Mouse (Mus musculus) midbrain, postnatal 0 days (tissue): ENCODE measurements around the gene Ccr4. TPM values are rescaled to one million over a fixed set of nuclear protein-coding genes. Genes with fewer than 3 reads are reported as not detected.

Experiments used
- ATAC-seq: fragments of 200-750 bp; cut with Nextera tagmentation; 2 replicates; pipeline ENCODE4 v1.8.0; 2017; ENCODE audit warnings: moderate number of reproducible peaks, mild to moderate bottlenecking, moderate TSS enrichment, moderate library complexity; ENCODE audit not compliant: low FRiP score
- DNase-seq: peaks from one replicate; pipeline ENCODE4 v3.0.0-alpha.2; 2015; ENCODE audit warnings: low spot score
- H3K27ac ChIP-seq: fragments of 300-500 bp; sonication (generic); 2 replicates; pipeline ENCODE4 v1.5.1; 2014; ENCODE audit warnings: low read depth, mild to moderate bottlenecking, low read length, mixed read lengths
- H3K27me3 ChIP-seq: fragments of 300-500 bp; sonication (generic); 2 replicates; pipeline ENCODE4 v1.6.1; 2014; ENCODE audit warnings: low read length, control low read depth, mixed read lengths; ENCODE audit not compliant: insufficient read depth
- H3K36me3 ChIP-seq: fragments of 300-500 bp; sonication (generic); 2 replicates; pipeline ENCODE4 v1.6.1; 2014; ENCODE audit warnings: low read length, control low read depth, mixed read lengths; ENCODE audit not compliant: insufficient read depth
- H3K4me1 ChIP-seq: fragments of 300-500 bp; sonication (generic); 2 replicates; pipeline ENCODE4 v1.6.1; 2014; ENCODE audit warnings: mild to moderate bottlenecking, control low read depth, antibody characterized with exemption, low read length, mixed read lengths; ENCODE audit not compliant: insufficient read depth
- H3K4me2 ChIP-seq: fragments of 300-500 bp; sonication (generic); 2 replicates; pipeline ENCODE4 v1.6.1; 2014; ENCODE audit warnings: low read depth, mild to moderate bottlenecking, low read length, mixed read lengths; ENCODE audit not compliant: poor library complexity, severe bottlenecking
- H3K4me3 ChIP-seq: fragments of 300-500 bp; sonication (generic); 2 replicates; pipeline ENCODE4 v1.5.1; 2014; ENCODE audit warnings: low read depth, mild to moderate bottlenecking, low read length, moderate library complexity
- H3K9ac ChIP-seq: fragments of 300-500 bp; sonication (generic); replicated peaks from 2 replicates; pipeline ENCODE4 v1.6.1; 2014; ENCODE audit warnings: mild to moderate bottlenecking, low read length, moderate library complexity, mixed read lengths; ENCODE audit not compliant: poor library complexity, severe bottlenecking
- H3K9me3 ChIP-seq: fragments of 300-500 bp; sonication (generic); 2 replicates; pipeline ENCODE4 v1.6.1; 2016; ENCODE audit warnings: low read length, control low read depth
- CTCF ChIP-seq: IDR thresholded peaks from 2 replicates; pipeline ENCODE4 v1.5.1; 2016; ENCODE audit warnings: antibody characterized with exemption, mild to moderate bottlenecking
- WGBS: fragments of 180-500 bp; shearing (Covaris S2); extraction: QIAGEN DNeasy Blood & Tissue Kit; methylation state at CpG from one replicate; pipeline ENCODE4 v1.1.7; 2014; 5-methylcytosine and 5-hydroxymethylcytosine counted together
- polyA plus RNA-seq: library from polyadenylated mRNA; unstranded; fragments of >200 nt; fragmentation: Nextera tagmentation; extraction: Ambion mirVana; gene quantifications from 2 replicates; pipeline ENCODE4 v1.2.1, GENCODE M21; 2015
- total RNA-seq: library from RNA; depleted of rRNA; stranded (reverse); fragments of >200 nt; gene quantifications from 2 replicates; pipeline ENCODE4 v1.2.3, GENCODE M21; 2014

Gene Ccr4
- total and polyA plus RNA-seq, 2 experiments from 2014 or later, result not detected

- H3K9ac ChIP-seq, result no peak overlapping the region
- no peaks in the 10 kb centered on the region for H3K27me3 ChIP-seq
- WGBS, result 82% methylated on average over 9 of the region's 9 CpGs
- ATAC-seq (no peak), DNase-seq (no peak)
- TF ChIP-seq CTCF, result no peak
- no peak overlapping the region for H3K4me2 ChIP-seq
- no peaks in the 10 kb centered on the region for H3K9me3 ChIP-seq
- no peaks in the 10 kb centered on the region for H3K4me1 ChIP-seq
- no peak overlapping the region for H3K27ac ChIP-seq
- no peak overlapping the region for H3K4me3 ChIP-seq
- no peaks in the 10 kb centered on the region for H3K36me3 ChIP-seq
These were observed 30.2 kb upstream of the Ccr4 start for GRCm38 (mm10) chr9:114534747-114535517.

GRCm38 (mm10) chr9:114533848-114534247, 29.1 kb upstream of the Ccr4 start:
- no peak overlapping the region for H3K4me2 ChIP-seq
- no peaks in the 10 kb centered on the region for H3K4me1 ChIP-seq
- no peak for TF ChIP-seq CTCF
- no peaks in the 10 kb centered on the region for H3K36me3 ChIP-seq
- DNase-seq, result no peak
- no peak overlapping the region for H3K27ac ChIP-seq
- no peaks in the 10 kb centered on the region for H3K9me3 ChIP-seq
- no peak overlapping the region for H3K9ac ChIP-seq
- H3K27me3 ChIP-seq, result no peaks in the 10 kb centered on the region
- 64% methylated on average over 4 of the region's 4 CpGs for WGBS
- ATAC-seq, result no peak
- no peak overlapping the region for H3K4me3 ChIP-seq

DNA sequence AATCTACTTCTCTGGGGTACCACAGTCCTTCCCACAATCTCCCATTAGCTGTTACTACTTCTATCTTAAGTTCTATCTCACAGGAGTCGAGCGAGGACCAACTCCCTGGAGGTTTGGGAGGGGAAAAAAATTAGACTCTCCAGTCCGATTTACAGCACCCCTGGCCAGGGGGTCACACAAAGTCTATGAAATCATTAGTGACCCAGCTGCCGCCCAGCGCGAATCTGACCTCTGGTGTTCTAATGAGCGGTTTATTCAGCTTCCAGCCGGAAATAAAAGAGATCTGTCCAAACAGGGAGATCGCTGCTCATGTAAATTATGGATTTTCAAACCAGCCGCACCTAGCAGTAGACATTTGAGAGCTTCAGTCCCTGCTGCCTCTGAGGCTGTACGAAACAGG, 26.6 kb upstream of the Ccr4 start:
- no peaks in the 10 kb centered on the region for H3K27me3 ChIP-seq
- DNase-seq, result no peak
- no peak overlapping the region for H3K4me2 ChIP-seq
- H3K4me1 ChIP-seq, result peaks cover 4% of the 10 kb centered on the region; the same call in 1 of the 2 replicates
- no peak for TF ChIP-seq CTCF
- 42% methylated on average over 11 of the region's 11 CpGs for WGBS
- no peak for ATAC-seq
- no peak overlapping the region for H3K27ac ChIP-seq
- no peak overlapping the region for H3K9ac ChIP-seq
- H3K36me3 ChIP-seq, result no peaks in the 10 kb centered on the region
- H3K9me3 ChIP-seq, result no peaks in the 10 kb centered on the region
- no peak overlapping the region for H3K4me3 ChIP-seq

DNA sequence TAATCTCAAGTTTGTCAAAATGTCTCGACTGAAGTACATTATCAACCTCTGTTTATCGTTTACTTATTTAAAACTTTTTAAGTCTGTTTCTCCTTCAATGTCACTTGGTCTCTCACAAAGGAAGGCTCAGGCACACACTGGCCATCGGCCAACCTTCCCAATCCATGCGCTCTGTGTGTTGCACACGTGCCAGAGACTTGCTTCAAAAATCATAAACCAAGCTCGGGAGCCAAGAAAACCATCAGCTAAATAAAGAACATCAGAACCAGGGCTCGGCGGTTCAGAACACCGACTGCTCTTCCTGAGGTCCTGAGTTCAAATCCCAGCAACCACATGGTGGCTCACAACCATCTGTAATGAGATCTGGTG, 23.9 kb upstream of the Ccr4 start:
- H3K4me3 ChIP-seq, result no peak overlapping the region
- no peak overlapping the region for H3K27ac ChIP-seq
- no peak overlapping the region for H3K9ac ChIP-seq
- no peaks in the 10 kb centered on the region for H3K9me3 ChIP-seq
- H3K4me2 ChIP-seq, result no peak overlapping the region
- no peaks in the 10 kb centered on the region for H3K36me3 ChIP-seq
- no peaks in the 10 kb centered on the region for H3K27me3 ChIP-seq
- peaks cover 4% of the 10 kb centered on the region; the same call in 1 of the 2 replicates for H3K4me1 ChIP-seq
- ATAC-seq (no peak), DNase-seq (no peak)
- no peak for TF ChIP-seq CTCF
- 49% methylated on average over 9 of the region's 9 CpGs for WGBS

DNA sequence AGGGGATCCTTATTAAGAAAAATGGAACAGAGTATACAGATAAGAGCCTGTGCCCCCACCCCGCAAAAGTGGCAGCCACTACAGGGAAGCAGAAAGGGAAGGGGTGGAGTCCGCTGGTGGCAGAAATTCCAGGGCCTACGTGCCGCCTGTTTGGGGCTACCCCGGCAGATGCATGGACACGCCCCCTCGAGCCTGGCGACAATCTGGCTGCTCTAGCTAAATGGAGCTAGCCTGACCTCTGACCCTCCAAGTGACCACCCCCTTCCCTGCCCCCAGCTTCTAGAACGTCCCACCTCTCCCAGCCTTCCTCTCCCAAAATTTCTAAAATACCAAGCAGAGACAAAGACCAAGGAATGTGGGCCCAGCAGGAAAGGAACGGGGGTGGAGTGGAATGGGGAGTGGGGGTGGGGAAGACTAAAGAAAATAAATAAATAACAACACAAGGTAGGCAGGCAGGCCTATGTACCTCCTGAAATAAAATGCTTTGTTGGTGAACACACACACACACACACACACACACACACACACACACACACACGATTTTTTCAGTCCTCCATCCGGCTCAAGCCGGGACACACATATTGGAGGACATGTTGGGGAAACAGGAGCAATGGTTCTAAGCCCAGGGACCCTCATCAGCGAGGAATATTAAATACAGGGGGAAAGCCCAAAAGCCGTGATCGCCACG, 23.4 kb upstream of the Ccr4 start:
- H3K27me3 ChIP-seq, result no peaks in the 10 kb centered on the region
- H3K4me1 ChIP-seq, result peaks cover 4% of the 10 kb centered on the region; the same call in 1 of the 2 replicates
- H3K4me3 ChIP-seq, result no peak overlapping the region
- TF ChIP-seq CTCF, result no peak
- no peak overlapping the region for H3K9ac ChIP-seq
- DNase-seq, result no peak
- H3K36me3 ChIP-seq, result no peaks in the 10 kb centered on the region
- no peaks in the 10 kb centered on the region for H3K9me3 ChIP-seq
- no peak overlapping the region for H3K4me2 ChIP-seq
- ATAC-seq, result no peak
- WGBS, result 18% methylated on average over 17 of the region's 17 CpGs
- no peak overlapping the region for H3K27ac ChIP-seq

DNA sequence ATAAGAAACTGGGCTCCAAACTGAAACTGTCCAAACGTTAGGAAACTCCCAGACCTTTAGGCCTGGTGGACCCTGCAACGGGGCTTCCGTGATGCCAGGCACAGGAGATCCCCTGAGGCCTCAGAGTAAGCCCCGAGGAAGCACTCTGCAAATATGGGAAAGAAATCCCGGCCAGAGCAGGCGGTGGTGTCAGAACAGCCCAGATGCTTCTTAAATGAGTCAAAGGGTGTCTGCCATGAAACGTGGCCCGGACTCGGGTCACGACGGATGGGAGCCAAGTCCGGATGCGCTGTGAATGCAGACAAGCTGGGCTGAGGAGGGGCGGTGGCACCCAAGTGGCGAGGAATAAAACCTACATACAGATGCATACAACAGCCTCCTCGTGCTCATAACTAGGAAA, 22.4 kb upstream of the Ccr4 start:
- Histone ChIP-seq H3K4me3 (no peak overlapping the region), H3K36me3 (no peaks in the 10 kb centered on the region), H3K9ac (no peak overlapping the region), H3K9me3 (no peaks in the 10 kb centered on the region), H3K4me2 (no peak overlapping the region), H3K4me1 (peaks cover 4% of the 10 kb centered on the region; the same call in 1 of the 2 replicates), H3K27me3 (no peaks in the 10 kb centered on the region), H3K27ac (no peak overlapping the region)
- no peak for TF ChIP-seq CTCF
- DNase-seq (no peak), ATAC-seq (no peak)
- 5% methylated on average over 16 of the region's 16 CpGs for WGBS
